Mouse (Mus musculus): ENCODE data around the gene Armc7. TPM values are rescaled to one million over a fixed set of nuclear protein-coding genes. Genes with fewer than 3 reads are reported as not detected.
"Not testable (repeated sequence)": the region's sequence is repeated elsewhere in the genome, so short reads cannot be mapped to it uniquely, and the experiment has no call there.

The Armc7 gene
- total and polyA plus RNA-seq, 2 experiments from 2014 or later = 13.4 to 14.0 TPM

- Histone ChIP-seq H3K4me1 (ENCODE audit: insufficient read depth, low read length) (no peaks in the 10 kb centered on the region), H3K9ac (replicated peaks; ENCODE audit: low read length, poor library complexity, severe bottlenecking) (no peak overlapping the region), H3K9me3 (ENCODE audit: low read length) (no peaks in the 10 kb centered on the region), H3K36me3 (ENCODE audit: insufficient read depth, low read length) (no peaks in the 10 kb centered on the region), H3K27me3 (ENCODE audit: insufficient read depth, low read length) (no peaks in the 10 kb centered on the region), H3K27ac (ENCODE audit: low read depth, low read length) (no peak overlapping the region), H3K4me3 (ENCODE audit: low read depth, low read length) (no peak overlapping the region), H3K4me2 (ENCODE audit: low read depth, low read length, poor library complexity, severe bottlenecking) (no peak overlapping the region)
- no peak for TF ChIP-seq CTCF (IDR thresholded peaks at IDR 0.05)
- WGBS = 69% methylated on average over 4 of the region's 4 CpGs
- ATAC-seq (ENCODE audit: low FRiP score) = no peak
- DNase-seq (ENCODE audit: low spot score) = no peak
Observed at GRCm38 (mm10) chr11:115467217-115467618, 8.2 kb upstream of the Armc7 start.

- ATAC-seq (ENCODE audit: low FRiP score) = no peak
- Histone ChIP-seq H3K9ac (replicated peaks; ENCODE audit: low read length, poor library complexity, severe bottlenecking) (no peak overlapping the region), H3K4me3 (ENCODE audit: low read depth, low read length) (no peak overlapping the region), H3K36me3 (ENCODE audit: insufficient read depth, low read length) (no peaks in the 10 kb centered on the region), H3K27me3 (ENCODE audit: insufficient read depth, low read length) (no peaks in the 10 kb centered on the region), H3K27ac (ENCODE audit: low read depth, low read length) (no peak overlapping the region), H3K9me3 (ENCODE audit: low read length) (no peaks in the 10 kb centered on the region), H3K4me1 (ENCODE audit: insufficient read depth, low read length) (peaks cover 5% of the 10 kb centered on the region; the same call in 1 of the 2 replicates), H3K4me2 (ENCODE audit: low read depth, low read length, poor library complexity, severe bottlenecking) (no peak overlapping the region)
- WGBS = 84% methylated on average over 7 of the region's 7 CpGs
- TF ChIP-seq CTCF (IDR thresholded peaks at IDR 0.05) = no peak
- no peak for DNase-seq (ENCODE audit: low spot score)
Observed at GRCm38 (mm10) chr11:115472183-115472582, 3.3 kb upstream of the Armc7 start.

GRCm38 (mm10) chr11:115473626-115474275, 1.7 kb upstream of the Armc7 start:
- no peak overlapping the region for H3K4me3 ChIP-seq (ENCODE audit: low read depth, low read length)
- peaks cover 5% of the 10 kb centered on the region; the same call in 1 of the 2 replicates for H3K4me1 ChIP-seq (ENCODE audit: insufficient read depth, low read length)
- H3K9me3 ChIP-seq (ENCODE audit: low read length) = no peaks in the 10 kb centered on the region
- H3K27me3 ChIP-seq (ENCODE audit: insufficient read depth, low read length) = no peaks in the 10 kb centered on the region
- no peak for ATAC-seq (ENCODE audit: low FRiP score)
- no peak overlapping the region for H3K4me2 ChIP-seq (ENCODE audit: low read depth, low read length, poor library complexity, severe bottlenecking)
- WGBS = 24% methylated on average over 15 of the region's 15 CpGs
- H3K27ac ChIP-seq (ENCODE audit: low read depth, low read length) = peak overlapping the region; percentile 26; the same call in 1 of the 2 replicates
- DNase-seq (ENCODE audit: low spot score) = peak; percentile 95
- peak; percentile 99 for TF ChIP-seq CTCF (IDR thresholded peaks at IDR 0.05)
- H3K36me3 ChIP-seq (ENCODE audit: insufficient read depth, low read length) = no peaks in the 10 kb centered on the region
- H3K9ac ChIP-seq (replicated peaks; ENCODE audit: low read length, poor library complexity, severe bottlenecking) = no peak overlapping the region

- DNase-seq (ENCODE audit: low spot score) (no peak), ATAC-seq (ENCODE audit: low FRiP score) (peak; percentile 14)
- Histone ChIP-seq H3K4me2 (ENCODE audit: low read depth, low read length, poor library complexity, severe bottlenecking) (peak overlapping the region; percentile 87), H3K36me3 (ENCODE audit: insufficient read depth, low read length) (no peaks in the 10 kb centered on the region), H3K4me1 (ENCODE audit: insufficient read depth, low read length) (peaks cover 5% of the 10 kb centered on the region; the same call in 1 of the 2 replicates), H3K9me3 (ENCODE audit: low read length) (no peaks in the 10 kb centered on the region), H3K27me3 (ENCODE audit: insufficient read depth, low read length) (no peaks in the 10 kb centered on the region), H3K4me3 (ENCODE audit: low read depth, low read length) (peak overlapping the region; percentile 83), H3K9ac (replicated peaks; ENCODE audit: low read length, poor library complexity, severe bottlenecking) (peak overlapping the region; percentile 86), H3K27ac (ENCODE audit: low read depth, low read length) (peak overlapping the region; percentile 84)
- TF ChIP-seq CTCF (IDR thresholded peaks at IDR 0.05) = no peak
- 2% methylated on average over 28 of the region's 28 CpGs for whole genome bisulfite sequencing
Observed at GRCm38 (mm10) chr11:115475758-115476237, 331 bp downstream of the Armc7 start.

- H3K9me3 ChIP-seq (ENCODE audit: low read length); ATAC-seq (ENCODE audit: low FRiP score); DNase-seq (ENCODE audit: low spot score); H3K4me1 ChIP-seq (ENCODE audit: insufficient read depth, low read length); H3K9ac ChIP-seq (replicated peaks; ENCODE audit: low read length, poor library complexity, severe bottlenecking); H3K36me3 ChIP-seq (ENCODE audit: insufficient read depth, low read length); H3K27ac ChIP-seq (ENCODE audit: low read depth, low read length); H3K27me3 ChIP-seq (ENCODE audit: insufficient read depth, low read length): not testable (repeated sequence)
- H3K4me2 ChIP-seq (ENCODE audit: low read depth, low read length, poor library complexity, severe bottlenecking) = peak overlapping the region; percentile 87
- H3K4me3 ChIP-seq (ENCODE audit: low read depth, low read length) = peak overlapping the region; percentile 83; the same call in 1 of the 2 replicates
- WGBS = 80% methylated on average over 4 of the region's 4 CpGs
Observed at GRCm38 (mm10) chr11:115476630-115477029, 1.2 kb downstream of the Armc7 start.

GRCm38 (mm10) chr11:115477388-115477787, 1.9 kb downstream of the Armc7 start:
- H3K36me3 ChIP-seq (ENCODE audit: insufficient read depth, low read length); H3K9me3 ChIP-seq (ENCODE audit: low read length); ATAC-seq (ENCODE audit: low FRiP score); H3K4me1 ChIP-seq (ENCODE audit: insufficient read depth, low read length); H3K4me3 ChIP-seq (ENCODE audit: low read depth, low read length); H3K27ac ChIP-seq (ENCODE audit: low read depth, low read length); H3K27me3 ChIP-seq (ENCODE audit: insufficient read depth, low read length); DNase-seq (ENCODE audit: low spot score): not testable (repeated sequence)
- 86% methylated on average over 7 of the region's 7 CpGs for WGBS
- H3K4me2 ChIP-seq (ENCODE audit: low read depth, low read length, poor library complexity, severe bottlenecking) = 0 out of 2 replicates have a peak overlapping the region, but pooled peaks have one; percentile 87
- H3K9ac ChIP-seq (replicated peaks; ENCODE audit: low read length, poor library complexity, severe bottlenecking) = peak overlapping the region; percentile 19; the same call in 1 of the 2 replicates

Data from midbrain, postnatal 0 days (tissue).